Mouse (Mus musculus): Measurements from ENCODE around the gene Insc. TPM values are rescaled to one million over a fixed set of nuclear protein-coding genes. Genes with fewer than 3 reads are reported as not detected.

The Insc gene
- polyA plus RNA-seq, 1 experiment = 5.9 TPM

GRCm38 (mm10) chr7:114818836-114819235 is 75.3 kb downstream of the Insc start:
- TF ChIP-seq POLR2A (IDR thresholded peaks at IDR 0.05; ENCODE audit: low read depth, low read length) (no peak), CTCF (conservative IDR thresholded peaks at IDR 0.05; ENCODE audit: insufficient read depth, insufficient read length, low read depth, low read length) (no peak)
- 45% methylated on average over 8 of the region's 8 CpGs for WGBS
- H3K27ac ChIP-seq (ENCODE audit: insufficient read depth, low read depth, low read length) = no peak overlapping the region
- H3K27me3 ChIP-seq (replicated peaks; ENCODE audit: control insufficient read depth, insufficient read depth, low read length) = no peaks in the 10 kb centered on the region
- peaks cover 8% of the 10 kb centered on the region; the same call in 1 of the 2 replicates for H3K4me1 ChIP-seq (ENCODE audit: control insufficient read depth, insufficient read depth, low read length)
- H3K36me3 ChIP-seq (ENCODE audit: control insufficient read depth, insufficient read depth, low read length) = no peaks in the 10 kb centered on the region
- no peak overlapping the region for H3K4me3 ChIP-seq (ENCODE audit: insufficient read depth, low read depth, low read length)
- peak; percentile 31 for DNase-seq

- TF ChIP-seq CTCF (conservative IDR thresholded peaks at IDR 0.05; ENCODE audit: insufficient read depth, insufficient read length, low read depth, low read length) = no peak
- no peak for TF ChIP-seq POLR2A (IDR thresholded peaks at IDR 0.05; ENCODE audit: low read depth, low read length)
- peak; percentile 80 for DNase-seq
- no peaks in the 10 kb centered on the region for H3K27me3 ChIP-seq (replicated peaks; ENCODE audit: control insufficient read depth, insufficient read depth, low read length)
- WGBS = 63% methylated on average over 2 of the region's 2 CpGs
- H3K4me3 ChIP-seq (ENCODE audit: insufficient read depth, low read depth, low read length) = no peak overlapping the region
- peaks cover 5% of the 10 kb centered on the region; the same call in 1 of the 2 replicates for H3K4me1 ChIP-seq (ENCODE audit: control insufficient read depth, insufficient read depth, low read length)
- H3K27ac ChIP-seq (ENCODE audit: insufficient read depth, low read depth, low read length) = peak overlapping the region; percentile 76; the same call in 1 of the 2 replicates
- H3K36me3 ChIP-seq (ENCODE audit: control insufficient read depth, insufficient read depth, low read length) = no peaks in the 10 kb centered on the region
Observed at GRCm38 (mm10) chr7:114822736-114823135, 79.2 kb downstream of the Insc start.

- no peak overlapping the region for H3K4me3 ChIP-seq (ENCODE audit: insufficient read depth, low read depth, low read length)
- H3K27ac ChIP-seq (ENCODE audit: insufficient read depth, low read depth, low read length) = no peak overlapping the region
- no peak for TF ChIP-seq CTCF (conservative IDR thresholded peaks at IDR 0.05; ENCODE audit: insufficient read depth, insufficient read length, low read depth, low read length)
- no peak for TF ChIP-seq POLR2A (IDR thresholded peaks at IDR 0.05; ENCODE audit: low read depth, low read length)
- no peak for DNase-seq
- H3K4me1 ChIP-seq (ENCODE audit: control insufficient read depth, insufficient read depth, low read length) = peaks cover 5% of the 10 kb centered on the region; the same call in 1 of the 2 replicates
- no peaks in the 10 kb centered on the region for H3K36me3 ChIP-seq (ENCODE audit: control insufficient read depth, insufficient read depth, low read length)
- 47% methylated on average over 4 of the region's 4 CpGs for WGBS
- H3K27me3 ChIP-seq (replicated peaks; ENCODE audit: control insufficient read depth, insufficient read depth, low read length) = no peaks in the 10 kb centered on the region
Observed at GRCm38 (mm10) chr7:114827360-114827759, 83.9 kb downstream of the Insc start.

GRCm38 (mm10) chr7:114832257-114832940 is 88.9 kb downstream of the Insc start:
- DNase-seq = no peak
- Histone ChIP-seq H3K4me3 (ENCODE audit: insufficient read depth, low read depth, low read length) (no peak overlapping the region), H3K27me3 (replicated peaks; ENCODE audit: control insufficient read depth, insufficient read depth, low read length) (no peaks in the 10 kb centered on the region), H3K27ac (ENCODE audit: insufficient read depth, low read depth, low read length) (no peak overlapping the region), H3K36me3 (ENCODE audit: control insufficient read depth, insufficient read depth, low read length) (no peaks in the 10 kb centered on the region), H3K4me1 (ENCODE audit: control insufficient read depth, insufficient read depth, low read length) (no peaks in the 10 kb centered on the region)
- TF ChIP-seq CTCF (conservative IDR thresholded peaks at IDR 0.05; ENCODE audit: insufficient read depth, insufficient read length, low read depth, low read length) (no peak), POLR2A (IDR thresholded peaks at IDR 0.05; ENCODE audit: low read depth, low read length) (no peak)
- WGBS = 51% methylated on average over 3 of the region's 3 CpGs

GRCm38 (mm10) chr7:114834504-114834903 is 91.0 kb downstream of the Insc start:
- H3K27me3 ChIP-seq (replicated peaks; ENCODE audit: control insufficient read depth, insufficient read depth, low read length) = no peaks in the 10 kb centered on the region; the same call in 1 of the 2 replicates
- DNase-seq = no peak
- WGBS = 90% methylated on average over 6 of the region's 6 CpGs

GRCm38 (mm10) chr7:114837268-114837667 is 93.8 kb downstream of the Insc start:
- TF ChIP-seq POLR2A (IDR thresholded peaks at IDR 0.05; ENCODE audit: low read depth, low read length) (no peak), CTCF (conservative IDR thresholded peaks at IDR 0.05; ENCODE audit: insufficient read depth, insufficient read length, low read depth, low read length) (no peak)
- no peaks in the 10 kb centered on the region; the same call in 1 of the 2 replicates for H3K27me3 ChIP-seq (replicated peaks; ENCODE audit: control insufficient read depth, insufficient read depth, low read length)
- no peaks in the 10 kb centered on the region for H3K4me1 ChIP-seq (ENCODE audit: control insufficient read depth, insufficient read depth, low read length)
- no peak overlapping the region for H3K27ac ChIP-seq (ENCODE audit: insufficient read depth, low read depth, low read length)
- no peaks in the 10 kb centered on the region for H3K36me3 ChIP-seq (ENCODE audit: control insufficient read depth, insufficient read depth, low read length)
- WGBS = 23% methylated on average over 3 of the region's 3 CpGs
- no peak overlapping the region for H3K4me3 ChIP-seq (ENCODE audit: insufficient read depth, low read depth, low read length)
- DNase-seq = no peak

More at GRCm38 (mm10) chr7:114834504-114834903, 91.0 kb downstream of the Insc start:
- no peak overlapping the region for H3K4me3 ChIP-seq (ENCODE audit: insufficient read depth, low read depth, low read length)
- H3K4me1 ChIP-seq (ENCODE audit: control insufficient read depth, insufficient read depth, low read length) = no peaks in the 10 kb centered on the region
- no peak overlapping the region for H3K27ac ChIP-seq (ENCODE audit: insufficient read depth, low read depth, low read length)
- no peaks in the 10 kb centered on the region for H3K36me3 ChIP-seq (ENCODE audit: control insufficient read depth, insufficient read depth, low read length)
- TF ChIP-seq CTCF (conservative IDR thresholded peaks at IDR 0.05; ENCODE audit: insufficient read depth, insufficient read length, low read depth, low read length) (no peak), POLR2A (IDR thresholded peaks at IDR 0.05; ENCODE audit: low read depth, low read length) (no peak)

GRCm38 (mm10) chr7:114840029-114840745 is 96.7 kb downstream of the Insc start:
- Histone ChIP-seq H3K36me3 (ENCODE audit: control insufficient read depth, insufficient read depth, low read length) (no peaks in the 10 kb centered on the region), H3K4me3 (ENCODE audit: insufficient read depth, low read depth, low read length) (no peak overlapping the region), H3K27me3 (replicated peaks; ENCODE audit: control insufficient read depth, insufficient read depth, low read length) (no peaks in the 10 kb centered on the region; the same call in 1 of the 2 replicates), H3K27ac (ENCODE audit: insufficient read depth, low read depth, low read length) (no peak overlapping the region), H3K4me1 (ENCODE audit: control insufficient read depth, insufficient read depth, low read length) (no peaks in the 10 kb centered on the region)
- WGBS = 45% methylated on average over 5 of the region's 5 CpGs
- no peak for DNase-seq
- no peak for TF ChIP-seq POLR2A (IDR thresholded peaks at IDR 0.05; ENCODE audit: low read depth, low read length)
- no peak for TF ChIP-seq CTCF (conservative IDR thresholded peaks at IDR 0.05; ENCODE audit: insufficient read depth, insufficient read length, low read depth, low read length)
